Mouse (Mus musculus): Measurements from ENCODE around the gene Defa17. TPM values are rescaled to one million over a fixed set of nuclear protein-coding genes. Genes with fewer than 3 reads are reported as not detected.
"Not testable (repeated sequence)": the region's sequence is repeated elsewhere in the genome, so short reads cannot be mapped to it uniquely, and the experiment has no call there.

Defa17 gene
- polyA plus RNA-seq (2016; fragmentation: Nextera tagmentation; extraction: Ambion mirVana): not detected in 2 replicates

- H3K36me3 ChIP-seq (replicated peaks); H3K4me1 ChIP-seq; H3K9me3 ChIP-seq; H3K27ac ChIP-seq (replicated peaks); H3K27me3 ChIP-seq (replicated peaks; ENCODE audit: low read depth, poor library complexity, severe bottlenecking); H3K4me3 ChIP-seq; DNase-seq (ENCODE audit: low spot score): not testable (repeated sequence)
- WGBS: 71% methylated on average over 1 of the region's 2 CpGs
These were observed at the start of gene Defa17 for GRCm38 (mm10) chr8:21655480-21655879. Gene Defa17 (plus strand): TSS chr8:21655780.

GRCm38 (mm10) chr8:21617883-21618282 is 37.7 kb upstream of the Defa17 start, which contains the start of gene Defa26:
Gene Defa26 (plus strand): TSS chr8:21618183.
- H3K36me3 ChIP-seq (replicated peaks); H3K4me3 ChIP-seq; H3K27me3 ChIP-seq (replicated peaks; ENCODE audit: low read depth, poor library complexity, severe bottlenecking); DNase-seq (ENCODE audit: low spot score); H3K9me3 ChIP-seq; H3K4me1 ChIP-seq; H3K27ac ChIP-seq (replicated peaks): not testable (repeated sequence)
- WGBS: 100% methylated on average over 1 of the region's 1 CpGs

- not testable (repeated sequence) for H3K36me3 ChIP-seq (replicated peaks); H3K27me3 ChIP-seq (replicated peaks; ENCODE audit: low read depth, poor library complexity, severe bottlenecking); H3K9me3 ChIP-seq; H3K27ac ChIP-seq (replicated peaks); DNase-seq (ENCODE audit: low spot score); H3K4me1 ChIP-seq; H3K4me3 ChIP-seq
- WGBS: 92% methylated on average over 1 of the region's 1 CpGs
These were observed 9.9 kb downstream of the Defa17 start, which contains the start of gene Defa34 for GRCm38 (mm10) chr8:21665497-21665896. Gene Defa34 (plus strand): TSS chr8:21665797.

GRCm38 (mm10) chr8:21703545-21703944 is 48.0 kb downstream of the Defa17 start, which contains the start of gene AY761184:
Gene AY761184 (minus strand): TSS chr8:21703645.
- not testable (repeated sequence) for H3K9me3 ChIP-seq, H3K4me1 ChIP-seq
- WGBS: 70% methylated on average over 2 of the region's 2 CpGs

More at GRCm38 (mm10) chr8:21703545-21703944, 48.0 kb downstream of the Defa17 start, which contains the start of gene AY761184:
- DNase-seq (ENCODE audit: low spot score); H3K36me3 ChIP-seq (replicated peaks); H3K27ac ChIP-seq (replicated peaks); H3K4me3 ChIP-seq; H3K27me3 ChIP-seq (replicated peaks; ENCODE audit: low read depth, poor library complexity, severe bottlenecking): not testable (repeated sequence)

Other genes starting within 250 kb of the Defa17 start
- gene Defa36, start 228.4 kb upstream of the Defa17 start, polyA plus RNA-seq (2016; fragmentation: Nextera tagmentation; extraction: Ambion mirVana): not detected in 2 replicates
- gene Gm7849, start 199.2 kb upstream of the Defa17 start, polyA plus RNA-seq (2016; fragmentation: Nextera tagmentation; extraction: Ambion mirVana): not detected in 2 replicates
- gene Defa20, start 146.5 kb upstream of the Defa17 start, polyA plus RNA-seq (2016; fragmentation: Nextera tagmentation; extraction: Ambion mirVana): not detected in 2 replicates
- not detected in 2 replicates for gene Defa32, start 126.7 kb upstream of the Defa17 start, polyA plus RNA-seq (2016; fragmentation: Nextera tagmentation; extraction: Ambion mirVana)
- gene Defa37, start 90.4 kb upstream of the Defa17 start, polyA plus RNA-seq (2016; fragmentation: Nextera tagmentation; extraction: Ambion mirVana): not detected in 2 replicates
- gene Defa28, start 72.8 kb upstream of the Defa17 start, polyA plus RNA-seq (2016; fragmentation: Nextera tagmentation; extraction: Ambion mirVana): not detected in 2 replicates
- not detected in 2 replicates for gene Gm7861, start 61.3 kb upstream of the Defa17 start, polyA plus RNA-seq (2016; fragmentation: Nextera tagmentation; extraction: Ambion mirVana)
- gene Defa26, start 37.6 kb upstream of the Defa17 start, polyA plus RNA-seq (2016; fragmentation: Nextera tagmentation; extraction: Ambion mirVana): not detected in 2 replicates
- gene Defa34, start 10.0 kb downstream of the Defa17 start, polyA plus RNA-seq (2016; fragmentation: Nextera tagmentation; extraction: Ambion mirVana): not detected in 2 replicates
- not detected in 2 replicates for gene AY761184, start 47.9 kb downstream of the Defa17 start, polyA plus RNA-seq (2016; fragmentation: Nextera tagmentation; extraction: Ambion mirVana)
- gene Defa24, start 78.7 kb downstream of the Defa17 start, polyA plus RNA-seq (2016; fragmentation: Nextera tagmentation; extraction: Ambion mirVana): not detected in 2 replicates
- not detected in 2 replicates for gene Defb50, start 167.8 kb downstream of the Defa17 start, polyA plus RNA-seq (2016; fragmentation: Nextera tagmentation; extraction: Ambion mirVana)
- not detected in 2 replicates for gene Defb2, start 184.1 kb downstream of the Defa17 start, polyA plus RNA-seq (2016; fragmentation: Nextera tagmentation; extraction: Ambion mirVana)
- not detected in 2 replicates for gene Defb10, start 203.1 kb downstream of the Defa17 start, polyA plus RNA-seq (2016; fragmentation: Nextera tagmentation; extraction: Ambion mirVana)
- not detected in 2 replicates for gene Defb9, start 229.6 kb downstream of the Defa17 start, polyA plus RNA-seq (2016; fragmentation: Nextera tagmentation; extraction: Ambion mirVana)